Mouse (Mus musculus) frontal cortex, postnatal 25 days (tissue): ENCODE results near the gene Kcng1.

Experiments used
- DNase-seq, 2 experiments: peaks; one replicate each; pipeline ENCODE4 v3.0.0; 2022; ENCODE audit warnings: low spot score in 2 of 2

Gene Kcng1

DNA sequence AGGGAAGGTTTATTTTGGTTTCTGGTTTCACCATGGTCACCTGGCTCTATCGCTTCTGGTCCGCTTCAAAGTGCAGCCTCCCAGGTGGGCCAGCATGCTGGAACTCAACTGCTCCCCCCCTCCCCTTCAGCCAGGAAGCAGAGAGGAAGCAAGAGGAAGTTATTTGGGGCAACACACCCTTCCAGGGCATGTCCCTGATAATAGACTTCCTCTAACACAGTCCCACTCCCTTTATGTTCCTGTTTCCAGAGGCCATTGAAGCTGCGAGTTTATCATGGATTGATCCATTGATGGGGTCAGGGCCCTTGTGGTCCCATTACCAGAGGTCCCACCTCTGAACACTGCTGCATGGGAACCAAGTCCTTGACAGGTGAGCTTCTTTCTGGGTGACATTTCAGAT lies 21.4 kb downstream of the Kcng1 start:
- no peak for DNase-seq

DNA sequence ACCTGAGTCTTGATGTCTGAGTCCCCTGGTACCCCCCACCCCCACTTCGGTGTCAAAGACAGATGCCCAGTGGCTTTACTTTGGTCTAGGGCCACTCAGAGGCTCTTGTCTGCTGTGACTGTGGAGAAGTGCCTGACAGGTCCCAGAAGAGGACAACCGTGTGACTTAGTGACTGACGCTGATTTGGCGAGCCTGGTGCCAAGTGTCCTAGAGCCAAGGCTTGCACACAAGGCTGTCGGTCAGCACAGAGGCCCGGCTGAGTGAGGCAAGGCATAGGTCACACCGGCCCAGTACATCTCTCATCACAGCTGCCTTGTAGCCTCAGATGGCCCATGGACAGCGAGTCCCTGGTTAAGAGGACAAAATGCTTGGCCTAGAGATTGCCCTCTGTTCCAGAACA lies 22.5 kb downstream of the Kcng1 start:
- no peak for DNase-seq

DNA sequence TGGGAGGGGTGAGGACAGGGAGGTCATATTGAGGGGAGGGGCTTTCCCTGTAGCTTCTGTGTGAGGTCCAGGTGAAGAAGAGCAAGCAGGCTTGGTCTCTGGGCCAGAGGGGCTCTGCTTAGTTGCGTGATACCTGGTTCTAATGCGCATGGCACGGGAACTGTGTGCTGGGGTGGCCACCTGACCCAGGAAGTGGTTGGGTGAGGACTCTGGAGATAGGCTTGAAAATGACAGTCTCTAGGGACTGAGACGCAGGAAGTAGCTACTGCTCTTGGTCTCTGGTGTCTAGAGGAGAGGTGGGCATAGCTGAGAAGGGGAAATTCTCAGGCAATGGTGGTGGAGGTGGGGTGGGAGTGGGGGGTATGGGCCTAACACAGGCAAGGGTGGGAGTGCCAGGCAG lies 24.3 kb downstream of the Kcng1 start:
- DNase-seq = no peak

DNA sequence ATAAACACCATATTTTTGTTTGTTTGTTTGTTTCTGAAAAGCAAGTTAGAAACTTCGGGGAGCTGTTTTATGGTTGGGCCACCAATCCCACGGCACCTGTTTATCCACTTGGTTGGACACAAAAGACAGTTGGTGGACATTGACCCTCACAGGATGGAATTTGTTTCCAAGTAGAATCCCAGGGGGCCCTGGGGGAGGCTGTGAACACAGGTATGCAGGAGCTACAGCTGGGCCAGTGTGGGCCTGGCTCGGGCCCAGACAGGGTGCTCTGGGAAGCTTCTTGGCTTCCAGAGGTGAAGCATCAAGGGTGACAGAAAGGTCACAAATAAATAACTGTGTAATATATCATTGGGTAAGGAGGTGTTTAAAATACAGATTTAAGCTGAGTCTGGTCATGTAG lies 25.0 kb downstream of the Kcng1 start:
- no peak for DNase-seq

DNA sequence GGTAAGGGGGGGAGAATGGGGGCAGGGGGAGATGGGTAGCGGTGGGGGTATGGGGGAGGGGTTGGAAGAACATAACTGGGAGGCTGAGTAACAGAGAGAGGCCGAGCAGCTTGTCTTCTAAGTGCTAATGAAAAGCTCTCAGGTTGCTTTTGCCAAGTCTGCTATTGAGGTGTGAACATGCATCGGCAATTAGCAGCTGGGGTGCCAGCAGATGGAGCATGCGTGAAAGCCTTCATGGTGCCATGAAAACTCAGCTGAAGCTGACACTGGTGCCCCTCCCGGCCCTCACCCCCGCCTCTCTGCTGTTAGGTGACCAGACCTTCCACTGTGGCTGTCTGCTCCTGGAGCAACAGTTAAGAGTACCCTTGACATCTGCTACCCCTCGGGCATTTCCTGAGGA lies 27.7 kb downstream of the Kcng1 start:
- DNase-seq = no peak

DNA sequence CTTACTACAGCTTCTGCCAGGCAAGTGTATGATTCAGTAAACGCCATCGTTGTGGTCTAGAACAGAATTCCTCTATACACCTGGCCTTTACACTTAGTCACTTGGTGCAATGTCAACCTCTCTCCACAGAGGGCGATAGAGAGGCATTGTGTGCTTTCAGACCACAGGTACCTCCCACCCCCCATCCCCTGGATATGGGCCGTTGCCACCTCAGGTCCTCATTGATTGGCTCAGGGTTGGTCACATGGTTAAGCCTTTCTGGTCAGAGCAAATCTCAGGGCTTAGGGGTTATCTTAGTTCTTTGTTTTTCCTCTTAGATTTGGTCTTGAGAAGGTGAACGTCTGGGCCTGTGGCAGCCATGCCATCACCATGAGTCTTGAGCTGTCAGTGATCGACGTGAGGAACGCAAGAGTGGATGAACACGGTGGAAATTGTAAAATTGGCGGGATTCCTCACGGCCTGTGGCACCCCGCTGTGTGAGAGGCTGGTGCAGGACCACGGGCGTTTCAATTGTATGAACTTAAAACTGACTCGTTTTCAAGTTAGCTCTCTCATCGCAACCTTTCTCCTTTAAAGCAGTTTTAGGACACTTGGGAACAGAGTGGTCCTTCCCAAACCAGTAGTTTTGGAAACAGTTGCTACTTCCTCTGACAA lies 28.8 kb downstream of the Kcng1 start:
- DNase-seq = no peak

DNA sequence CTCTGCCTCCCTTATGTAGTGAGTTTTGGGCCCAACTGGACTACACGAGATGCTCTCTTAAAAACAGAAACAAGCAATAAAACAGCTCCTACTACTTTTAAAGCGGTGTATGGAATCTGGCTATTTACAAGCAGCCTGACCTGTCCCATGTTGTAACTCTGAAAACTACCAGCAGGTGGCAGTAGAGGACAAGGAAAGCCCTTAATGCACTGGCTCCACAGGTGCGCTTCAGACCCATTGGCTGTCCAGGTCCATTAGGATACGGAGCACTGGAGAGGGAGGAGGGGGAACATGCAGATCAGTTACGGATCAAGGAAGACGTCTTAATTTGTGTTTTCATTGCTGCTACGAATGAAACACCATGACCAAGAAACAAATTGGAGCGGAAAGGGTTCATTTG lies 31.3 kb downstream of the Kcng1 start:
- DNase-seq = peak; percentile 84 to 88

DNA sequence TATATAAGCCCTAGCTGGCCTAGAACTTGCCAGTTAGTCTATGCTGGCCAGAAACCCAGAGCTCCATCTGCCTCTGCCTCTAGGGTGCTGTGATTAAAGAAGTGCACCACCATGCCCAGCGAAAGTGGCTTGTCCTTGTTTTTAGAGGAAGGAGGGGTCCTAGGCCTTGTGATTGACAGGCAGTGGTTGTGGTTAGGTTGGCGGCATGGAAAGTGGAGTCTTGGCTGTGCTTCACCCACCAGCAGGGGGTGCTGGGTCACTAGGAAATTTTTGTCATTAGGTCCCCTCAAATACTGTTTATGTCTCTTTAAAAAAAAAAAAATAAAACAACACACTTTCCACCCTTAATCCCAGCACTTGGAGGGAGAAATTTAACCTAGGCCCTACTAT lies 32.7 kb downstream of the Kcng1 start:
- no peak for DNase-seq

DNA sequence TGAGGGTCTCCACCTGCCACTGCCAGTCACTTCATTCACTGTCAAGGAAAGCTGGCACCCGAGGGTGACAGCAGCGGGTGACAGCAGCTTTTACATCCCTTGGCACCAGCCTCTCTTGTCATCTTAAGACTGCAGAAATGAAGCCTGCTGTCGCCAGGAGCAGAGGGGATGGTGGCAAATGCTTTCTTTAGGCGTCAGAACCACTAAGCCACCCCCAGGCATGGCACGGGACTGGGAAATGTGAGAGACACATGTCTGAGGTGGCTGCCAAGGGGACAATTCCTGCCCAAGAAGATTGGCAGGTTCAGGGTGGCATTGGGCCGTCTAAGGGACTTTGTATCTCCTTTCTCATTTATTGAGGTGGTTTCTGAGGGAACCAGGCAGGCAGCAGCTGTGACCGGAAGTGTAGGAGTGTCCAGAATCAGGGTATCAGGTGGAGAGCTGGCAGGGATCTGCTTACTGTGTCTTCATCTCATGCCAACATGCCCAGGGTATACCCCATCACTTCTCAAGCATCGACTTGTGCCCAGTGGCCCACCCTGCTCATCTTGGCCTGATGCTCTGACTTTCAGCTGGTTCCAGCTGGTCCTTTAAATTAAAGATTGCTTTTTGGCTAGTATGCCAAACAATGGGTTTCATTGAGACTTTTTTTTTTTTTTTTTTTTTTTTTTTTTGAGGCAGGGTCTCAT lies 33.2 kb downstream of the Kcng1 start:
- no peak for DNase-seq

DNA sequence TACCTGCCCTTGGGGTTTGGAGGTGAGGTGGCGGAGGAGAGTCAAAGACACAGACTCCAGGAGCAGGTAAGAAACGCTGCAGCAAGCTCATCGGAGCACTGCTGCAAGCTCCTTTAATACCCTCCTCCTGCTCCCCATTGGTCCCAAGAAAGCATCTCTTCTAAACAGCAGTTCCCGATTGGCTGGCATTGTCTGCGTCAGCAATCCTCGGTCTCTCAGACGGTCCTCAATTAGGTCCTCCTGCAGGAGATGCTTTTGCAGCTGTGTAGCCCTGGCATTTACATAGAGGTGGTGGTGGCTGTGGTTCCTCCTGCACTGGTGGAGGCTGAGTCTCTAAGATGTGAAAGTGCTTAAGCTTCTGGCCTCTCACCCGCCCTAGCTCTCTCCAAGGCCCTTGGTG lies 36.0 kb downstream of the Kcng1 start:
- no peak for DNase-seq

DNA sequence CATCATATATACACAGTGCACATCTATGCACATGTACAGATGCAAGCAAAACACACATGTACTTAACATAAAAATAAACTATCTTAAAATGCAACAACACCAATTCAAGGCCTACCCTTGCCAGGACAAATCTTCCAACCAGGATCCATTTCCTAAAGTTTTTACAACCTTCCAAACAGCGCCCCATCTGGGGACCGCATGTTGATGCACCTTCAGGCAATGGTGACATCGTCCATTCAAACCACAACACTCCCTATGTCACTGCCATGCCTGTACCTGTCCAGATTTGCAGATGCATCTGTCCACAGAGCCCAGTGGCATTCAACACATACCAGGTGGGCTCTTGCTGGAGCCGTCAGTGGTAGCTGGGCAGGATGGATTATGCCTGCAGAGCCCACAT lies 38.3 kb downstream of the Kcng1 start:
- no peak for DNase-seq

DNA sequence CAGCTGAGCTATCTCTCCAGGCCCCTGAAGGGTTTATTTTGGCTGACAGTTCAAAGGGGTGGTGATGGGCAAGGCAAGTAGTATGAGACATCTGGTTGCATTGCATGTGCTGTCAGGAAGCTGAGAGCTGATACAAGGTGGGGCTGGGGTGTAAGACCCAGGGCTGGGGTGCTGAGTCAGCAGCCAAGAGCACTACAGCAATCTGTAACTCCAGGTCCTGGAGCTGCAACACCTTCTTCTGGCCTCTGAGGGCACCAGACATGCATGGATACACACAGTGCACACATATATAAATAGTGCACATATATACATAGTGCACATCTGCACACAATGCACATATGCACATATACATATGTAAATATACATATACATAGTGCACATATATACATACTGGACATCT lies 38.7 kb downstream of the Kcng1 start:
- no peak for DNase-seq

DNA sequence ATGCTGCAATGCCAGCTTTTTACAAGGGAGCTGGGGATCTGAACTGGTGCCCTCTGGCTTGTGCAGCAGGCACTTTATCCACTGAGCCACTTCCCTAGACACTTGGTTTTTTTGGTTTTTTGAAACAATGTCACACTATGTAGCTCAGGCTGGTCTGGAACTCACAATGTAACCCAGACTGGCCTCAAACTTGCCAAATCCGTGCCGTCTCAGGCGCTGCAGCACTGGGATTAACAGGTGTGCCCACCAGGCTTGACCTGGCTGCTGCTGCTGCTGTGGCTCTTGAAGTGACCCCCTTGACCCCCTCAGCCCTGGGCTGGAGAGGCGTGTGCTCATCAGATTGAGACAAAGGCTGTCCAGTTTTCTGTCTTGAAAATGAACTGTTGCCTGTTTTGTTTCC lies 43.2 kb downstream of the Kcng1 start:
- DNase-seq = no peak

DNA sequence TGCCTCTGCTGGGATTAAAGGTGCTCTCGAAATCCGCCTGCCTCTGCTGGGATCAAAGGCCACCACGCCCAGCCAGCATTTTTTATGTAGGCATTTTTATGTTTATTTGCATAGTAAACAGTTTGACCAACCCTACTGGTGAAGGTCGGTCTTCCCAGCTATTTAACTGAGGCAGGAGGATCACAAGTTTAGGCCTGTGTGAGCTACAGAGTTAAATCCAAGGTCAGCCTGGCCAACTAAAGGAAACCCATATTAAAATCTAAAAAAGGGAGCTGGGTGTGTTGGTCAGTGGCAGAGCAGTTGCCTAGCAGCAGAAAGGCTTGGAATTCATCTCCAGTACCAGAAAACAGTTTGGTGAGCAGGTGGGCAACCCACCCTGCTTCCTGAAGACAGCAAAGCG lies 48.2 kb downstream of the Kcng1 start:
- DNase-seq = no peak

DNA sequence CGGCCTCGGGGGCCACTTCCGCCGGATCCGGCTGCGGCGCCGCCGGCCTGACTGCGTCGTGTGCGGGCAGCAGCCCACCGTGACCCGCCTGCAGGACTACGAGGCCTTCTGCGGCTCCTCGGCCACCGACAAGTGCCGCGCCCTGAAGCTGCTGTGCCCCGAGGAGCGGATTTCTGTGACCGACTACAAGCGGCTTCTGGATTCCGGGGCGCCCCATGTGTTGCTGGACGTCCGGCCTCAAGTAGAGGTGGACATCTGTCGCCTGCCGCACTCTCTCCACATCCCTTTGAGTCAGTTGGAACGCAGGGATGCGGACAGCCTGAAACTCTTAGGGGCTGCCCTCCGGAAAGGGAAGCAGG lies 50.1 kb downstream of the Kcng1 start:
- no peak for DNase-seq

DNA sequence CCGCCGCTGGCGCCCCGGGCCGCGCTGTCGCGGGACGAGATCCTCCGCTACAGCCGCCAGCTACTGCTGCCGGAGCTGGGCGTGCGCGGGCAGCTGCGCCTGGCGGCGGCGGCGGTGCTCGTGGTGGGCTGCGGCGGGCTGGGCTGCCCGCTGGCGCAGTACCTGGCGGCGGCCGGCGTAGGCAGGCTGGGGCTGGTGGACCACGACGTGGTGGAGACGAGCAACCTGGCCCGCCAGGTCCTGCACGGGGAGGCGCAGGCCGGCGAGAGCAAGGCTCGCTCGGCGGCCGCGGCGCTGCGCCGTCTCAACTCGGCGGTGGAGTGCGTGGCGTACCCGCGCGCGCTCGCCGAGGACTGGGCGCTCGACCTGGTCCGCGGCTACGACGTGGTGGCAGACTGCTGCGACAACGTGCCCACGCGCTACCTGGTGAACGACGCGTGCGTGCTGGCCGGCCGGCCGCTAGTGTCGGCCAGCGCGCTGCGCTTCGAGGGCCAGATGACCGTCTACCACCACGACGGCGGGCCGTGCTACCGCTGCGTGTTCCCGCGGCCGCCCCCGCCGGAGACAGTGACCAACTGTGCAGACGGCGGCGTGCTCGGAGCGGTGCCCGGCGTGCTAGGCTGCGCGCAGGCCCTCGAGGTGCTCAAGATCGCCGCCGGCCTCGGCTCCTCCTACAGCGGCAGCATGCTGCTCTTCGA lies 50.6 kb downstream of the Kcng1 start:
- peak; percentile 15 to 45 for DNase-seq

DNA sequence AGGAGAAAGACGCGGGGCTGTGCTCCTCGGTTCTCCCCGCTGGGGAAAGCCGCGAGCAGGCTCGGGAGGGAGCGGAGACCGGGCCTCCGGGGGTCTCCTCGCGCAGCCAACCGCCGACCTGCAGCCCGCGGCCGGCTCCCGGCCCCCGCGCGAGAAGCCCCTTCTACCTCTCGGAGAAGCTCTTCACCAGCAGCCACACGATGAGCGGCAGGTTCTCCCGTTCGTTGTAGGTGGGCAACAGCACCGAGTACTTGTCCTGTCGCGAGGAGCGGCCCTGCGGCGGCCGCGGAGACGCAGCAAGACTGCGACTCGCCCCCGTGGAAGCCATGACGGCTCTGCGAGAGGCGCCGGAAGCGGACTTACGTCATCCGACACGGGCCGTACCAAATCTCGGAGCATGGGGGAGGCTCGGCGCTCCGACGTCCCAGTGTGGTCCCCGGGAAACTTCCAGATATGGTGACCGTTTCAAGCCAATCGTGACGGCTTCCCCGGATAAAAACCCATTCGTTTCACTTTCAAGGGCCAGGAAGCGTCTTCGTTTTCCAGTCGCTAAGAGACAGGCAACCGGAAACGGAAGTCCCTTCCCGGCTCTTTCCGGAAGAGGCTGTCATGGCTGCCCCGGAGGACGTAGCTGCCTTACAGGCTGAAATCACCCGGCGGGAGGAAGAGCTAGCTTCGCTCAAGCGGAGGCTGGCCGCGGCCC lies 51.4 kb downstream of the Kcng1 start, which contains the start of the genes Gm20716, Dpm1 and Mocs3:
Gene Gm20716, minus strand, starts transcription at position 339 of the 703 bp plus-strand sequence.
Gene Dpm1, minus strand, starts transcription at position 566 of the 703 bp plus-strand sequence.
Gene Mocs3, plus strand, starts transcription at position 597 of the 703 bp plus-strand sequence.
- peak; percentile 83 to 85 for DNase-seq

DNA sequence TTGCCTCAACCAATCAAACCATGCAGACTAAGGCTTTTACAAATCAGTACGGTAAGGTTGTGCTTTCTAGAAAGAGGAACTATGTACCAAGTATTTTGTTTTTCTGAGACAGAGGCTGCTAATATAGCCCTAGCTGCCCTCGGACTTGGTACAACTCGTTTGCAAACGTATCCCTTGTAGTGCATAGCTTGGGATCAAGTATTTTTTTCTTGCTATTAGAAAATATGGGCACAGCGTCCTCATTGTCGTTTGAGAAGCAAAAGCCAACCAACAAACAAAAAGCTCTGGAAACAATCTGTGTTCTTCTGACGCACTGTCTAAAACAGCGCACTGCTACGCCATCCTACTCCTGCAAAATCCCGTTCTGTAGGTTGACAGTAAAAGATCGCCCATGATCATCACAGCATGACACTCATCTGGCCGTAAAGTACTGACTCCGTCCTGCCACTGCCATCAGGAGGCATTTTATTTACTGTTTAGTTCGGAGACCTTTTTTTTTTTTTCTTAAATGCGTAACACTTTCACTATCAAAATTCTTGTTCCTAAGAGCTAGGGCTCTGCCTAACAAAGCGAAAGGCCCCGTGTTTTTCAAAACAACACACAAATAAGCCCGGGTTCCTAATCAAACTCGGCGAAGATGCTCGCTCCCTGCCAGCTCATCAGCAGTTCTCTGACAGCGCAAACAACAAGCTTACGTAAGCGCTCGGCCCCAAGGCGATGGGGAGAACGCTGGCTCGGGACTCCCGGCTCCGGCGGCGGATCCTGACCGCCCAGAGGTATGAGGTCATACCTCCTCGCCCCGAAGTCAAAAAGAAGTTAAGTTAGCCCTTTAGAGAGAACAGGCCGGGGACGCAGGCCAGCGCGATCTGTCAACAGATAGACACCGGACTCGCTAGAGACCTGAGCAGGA lies 52.2 kb downstream of the Kcng1 start:
- DNase-seq = peak; percentile 29 to 32

DNA sequence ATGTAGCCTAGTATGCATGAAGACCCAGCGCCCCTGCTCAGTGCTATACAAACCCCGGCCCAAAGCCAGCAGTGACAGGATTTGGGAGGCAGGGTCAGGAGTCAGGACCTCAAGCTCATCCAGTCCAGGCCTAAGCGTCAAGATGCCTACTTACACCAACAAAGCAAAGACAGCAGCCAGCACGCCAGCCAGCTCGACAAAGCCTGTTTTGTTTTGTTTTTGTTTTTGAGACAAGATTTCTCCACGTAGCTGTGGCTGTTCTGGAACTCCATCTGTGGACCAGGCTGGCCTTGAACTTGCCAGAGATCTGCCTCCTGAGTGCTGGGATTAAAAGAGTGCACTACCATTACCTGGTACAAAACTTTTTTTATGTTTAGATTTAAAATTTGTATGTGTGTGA lies 58.2 kb downstream of the Kcng1 start:
- DNase-seq = no peak

DNA sequence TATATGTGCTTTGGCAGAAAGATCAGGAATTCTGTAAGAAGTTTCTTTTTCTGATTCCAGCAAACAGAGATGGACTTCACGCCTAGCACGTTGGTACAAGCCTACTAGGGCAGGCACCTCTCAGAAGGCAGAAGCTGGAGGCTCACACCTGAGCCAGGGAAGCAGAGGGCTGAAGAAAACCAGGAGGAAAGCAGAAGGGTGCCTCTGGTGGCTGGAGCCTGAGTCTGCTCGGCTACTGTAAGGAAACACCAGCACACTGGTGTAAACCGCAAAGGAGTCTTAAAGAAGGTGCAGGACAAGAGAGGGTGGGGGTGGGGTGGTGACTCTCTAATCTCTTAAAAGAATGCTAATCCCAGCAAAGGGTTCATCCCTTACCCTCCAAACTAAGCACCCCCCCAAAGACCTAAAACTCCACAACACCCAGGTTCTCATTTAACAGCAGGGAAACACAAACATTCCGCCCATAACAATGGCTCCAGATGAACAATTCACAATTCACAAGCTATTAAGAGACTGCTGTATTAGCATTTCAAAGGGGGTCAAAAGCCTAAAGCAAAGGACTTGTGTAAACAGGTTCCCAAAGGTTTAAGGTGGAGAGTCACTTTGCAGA lies 67.6 kb downstream of the Kcng1 start:
- DNase-seq = no peak
